Mouse (Mus musculus) T-helper 1 cell (primary cell): Measurements from ENCODE around the gene Lrig1.

Experiments used
- in situ Hi-C: fragments of 300-600 bp; cut with MboI, MseI; formaldehyde crosslinking; loops from one replicate; pipeline ENCODE4 v1.15.1; 2025; ENCODE audit warnings: high pct_unique_total_duplicates

Lrig1 gene

DNA sequence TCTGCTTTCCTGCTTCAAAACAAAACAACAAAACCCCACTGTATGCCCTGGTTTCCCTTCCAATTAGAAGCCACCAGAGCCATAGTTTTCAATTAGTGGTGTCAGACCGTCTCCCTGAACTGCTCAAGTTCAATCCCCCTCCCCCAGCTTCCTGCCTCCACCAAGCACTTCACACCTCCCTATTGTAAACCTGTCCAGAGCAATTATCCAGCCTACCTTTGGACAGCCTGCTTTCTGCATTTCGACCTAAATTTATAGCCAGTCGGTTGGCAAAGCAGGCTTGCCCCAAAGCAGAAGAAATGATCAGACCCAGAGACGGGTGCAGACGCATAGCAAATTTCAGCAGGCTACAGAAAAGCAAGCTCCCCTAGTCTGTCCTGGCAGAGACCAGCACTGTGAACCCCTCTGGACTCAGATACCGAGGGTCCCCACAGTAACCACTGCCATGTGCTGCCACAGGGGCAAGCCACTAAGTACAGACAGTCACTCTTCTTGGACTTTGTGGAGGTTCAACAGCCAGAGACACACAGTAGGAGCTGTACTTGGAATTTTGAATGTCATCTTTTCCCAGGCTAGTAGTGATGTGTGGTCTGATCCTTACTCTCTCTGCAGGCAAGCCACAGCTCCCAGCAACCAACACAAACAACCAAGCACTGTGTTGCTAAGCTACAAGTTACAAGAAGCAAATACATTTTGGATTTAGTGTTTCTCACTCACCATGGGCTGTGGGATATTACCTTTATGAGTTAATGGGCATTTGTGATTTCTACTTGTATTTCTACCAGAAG, 21.4 kb downstream of the Lrig1 start:
- in situ Hi-C loops, result no loop called here

DNA sequence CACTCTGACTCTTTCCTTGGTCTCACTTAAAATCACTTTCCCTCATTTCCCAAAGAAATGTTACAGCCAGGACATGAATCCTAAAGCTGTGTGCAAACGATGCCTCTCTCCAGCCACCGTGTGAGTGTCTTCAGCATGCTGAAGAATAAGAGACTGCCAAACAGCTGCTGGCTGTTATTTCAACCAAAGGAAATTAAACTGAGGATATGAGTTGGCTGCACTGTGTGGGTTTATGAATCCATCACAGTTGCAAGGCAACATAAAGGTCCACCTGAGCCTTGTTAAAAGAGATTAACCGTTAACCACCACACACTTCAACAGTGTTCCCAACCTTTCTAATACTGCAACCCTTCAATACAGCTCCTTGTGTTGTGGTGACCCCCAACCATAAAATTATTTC, 22.5 kb downstream of the Lrig1 start:
- in situ Hi-C loops, result no loop called here

DNA sequence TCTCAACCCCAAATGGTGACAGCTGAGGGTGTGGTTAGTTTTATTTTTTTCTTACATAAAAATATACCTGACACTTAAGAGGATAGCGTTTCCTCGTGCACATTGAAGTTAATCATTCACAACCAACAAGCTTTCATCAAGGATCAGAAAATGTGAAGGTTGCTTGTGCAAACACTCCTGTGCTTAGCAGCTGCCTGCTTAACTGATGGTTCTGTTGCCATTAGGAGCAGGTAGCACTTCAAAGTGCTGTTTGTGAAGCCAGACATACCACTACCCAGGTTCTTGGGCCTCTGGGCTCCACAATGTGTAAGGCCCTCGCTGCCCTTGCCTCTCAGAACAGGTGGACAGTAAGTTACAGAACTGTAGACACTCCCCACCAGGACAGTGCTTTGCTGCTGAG, 23.1 kb downstream of the Lrig1 start:
- in situ Hi-C loops, result no loop called here

DNA sequence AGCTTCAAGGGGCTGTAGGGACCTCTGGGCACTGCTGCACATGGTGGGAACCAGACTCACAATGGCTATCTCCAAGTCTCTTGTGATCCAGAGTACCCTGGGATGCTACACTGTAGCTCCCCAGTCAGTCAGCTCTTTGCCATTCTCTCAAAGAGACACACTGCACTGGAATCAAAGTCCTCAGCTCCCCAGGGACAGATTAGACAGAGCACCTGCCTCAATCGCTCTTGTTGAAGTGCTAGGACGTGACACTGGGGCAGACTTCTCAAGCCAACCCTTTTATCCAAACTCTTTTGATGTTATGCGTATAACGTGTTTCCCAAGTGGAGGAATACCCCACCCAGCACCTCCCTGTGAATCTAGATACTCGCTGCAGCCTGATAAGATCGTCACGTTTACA, 23.7 kb downstream of the Lrig1 start:
- in situ Hi-C loops, result no loop called here

DNA sequence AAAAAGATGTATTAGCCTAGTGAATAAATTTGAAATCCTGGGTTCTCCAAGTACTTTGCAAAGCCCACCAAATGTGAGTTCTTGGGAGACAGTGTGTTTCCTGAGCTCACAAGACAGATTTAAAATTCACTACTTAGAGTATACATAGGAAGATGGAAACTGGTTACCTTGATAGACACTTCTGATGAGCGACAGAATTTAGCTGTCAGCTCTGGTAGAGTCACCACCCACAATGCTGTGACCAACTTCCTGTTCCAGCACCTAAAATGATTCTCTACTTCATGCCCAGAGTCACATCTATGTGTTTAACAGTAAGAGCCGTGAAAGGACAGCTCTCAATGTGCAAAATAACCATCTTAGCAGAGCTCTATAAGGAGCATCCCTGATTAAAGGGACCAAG, 27.5 kb downstream of the Lrig1 start:
- in situ Hi-C loops, result no loop called here

DNA sequence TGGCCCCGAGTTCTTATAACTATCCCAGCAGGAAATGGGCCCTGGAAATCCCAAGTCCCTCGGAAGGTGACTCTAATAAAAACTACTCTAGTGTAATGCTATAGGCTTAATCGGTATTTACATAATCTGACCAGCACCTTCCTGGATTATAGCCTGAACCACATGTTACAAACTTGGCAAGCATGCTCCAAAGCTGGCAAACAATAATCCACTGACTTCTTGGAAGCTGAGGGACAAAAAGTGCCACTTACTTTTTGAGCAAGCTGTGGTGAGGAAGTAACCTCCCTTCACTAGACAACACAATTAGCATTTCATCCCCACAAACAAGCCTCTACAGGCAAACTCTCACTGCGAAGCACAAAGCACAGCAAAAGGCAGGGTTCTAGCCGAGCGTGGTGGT, 30.6 kb downstream of the Lrig1 start:
- in situ Hi-C loops, result no loop called here

DNA sequence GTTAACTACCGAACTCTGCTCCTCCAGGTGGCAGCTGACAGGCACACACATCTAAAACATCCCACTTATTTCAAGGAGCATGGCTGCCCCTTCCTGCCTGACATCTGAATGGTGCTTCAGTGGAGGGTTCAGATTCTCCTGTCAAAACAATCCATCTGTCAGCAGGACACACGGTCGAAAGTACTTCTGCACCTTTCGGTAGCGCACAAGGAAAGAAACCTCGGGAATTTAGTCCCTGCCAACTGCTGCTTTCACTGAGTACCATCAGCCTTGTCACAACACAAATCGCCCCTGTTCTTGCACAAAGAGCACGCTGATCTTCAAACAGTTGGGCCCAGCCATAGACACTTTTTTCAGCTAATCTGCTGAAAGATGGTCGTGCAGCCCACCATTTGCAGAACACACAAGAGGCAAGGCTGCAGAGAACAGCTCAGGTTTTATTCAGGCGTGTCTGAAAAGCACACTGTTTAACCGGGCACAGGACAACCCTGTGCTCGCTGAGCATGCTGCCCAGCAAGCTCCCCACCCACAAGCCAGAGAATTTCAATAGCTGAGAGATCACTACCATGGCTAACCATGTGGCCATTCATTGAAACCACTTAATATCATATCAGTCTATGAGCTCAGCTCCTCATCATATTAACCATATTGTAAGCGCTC, 31.6 kb downstream of the Lrig1 start:
- in situ Hi-C loops, result no loop called here

DNA sequence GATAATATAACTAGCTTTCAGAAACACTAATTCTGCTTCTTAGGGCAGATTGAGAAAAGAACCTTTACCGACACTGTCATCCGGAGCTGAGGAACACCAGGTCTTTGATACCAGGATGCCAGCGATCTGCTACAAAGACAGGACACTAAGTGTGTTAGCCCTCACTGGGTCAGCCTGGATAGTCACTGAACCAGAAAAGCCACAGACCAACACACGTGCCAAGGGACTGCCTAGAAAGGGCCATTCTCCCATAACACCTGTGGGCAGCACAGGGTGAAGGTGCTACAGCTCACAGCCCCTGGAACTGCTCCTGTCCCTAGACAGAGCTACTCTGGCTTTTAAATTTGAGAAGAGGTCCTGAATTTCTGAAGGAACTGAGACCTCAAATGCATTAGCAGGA, 32.8 kb downstream of the Lrig1 start:
- in situ Hi-C loops, result no loop called here

DNA sequence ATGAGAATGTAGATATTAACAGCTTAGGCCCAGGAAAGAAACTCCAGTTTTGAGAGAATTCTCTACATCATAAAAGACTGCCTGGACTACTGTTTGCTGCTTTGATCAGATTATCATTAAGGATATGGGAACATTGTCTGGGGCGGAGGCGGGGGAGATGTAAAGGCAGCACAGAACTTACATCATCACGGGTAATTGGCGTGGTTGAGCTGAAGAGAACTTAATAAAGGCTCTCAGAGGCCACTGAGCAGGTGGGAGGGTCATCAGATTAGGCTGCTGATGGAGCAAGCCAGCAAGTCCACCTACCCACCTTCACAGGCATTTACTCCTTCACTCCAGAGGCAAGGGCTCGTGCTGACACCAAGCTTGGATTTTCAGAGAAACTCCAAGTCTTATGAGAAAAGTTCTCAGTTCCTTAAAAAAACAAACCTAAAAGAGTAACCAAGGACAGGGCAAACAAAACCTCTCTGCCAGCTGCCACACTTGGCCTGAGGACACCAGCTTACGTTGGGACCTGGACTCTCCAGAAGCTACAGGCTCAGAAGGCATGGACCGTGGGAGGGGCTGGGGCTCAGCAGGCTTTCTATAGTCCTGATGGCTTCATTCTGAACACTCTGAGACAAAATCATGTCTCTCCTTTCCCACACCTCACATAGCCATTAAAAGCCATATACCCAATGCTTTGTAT, 33.4 kb downstream of the Lrig1 start:
- in situ Hi-C loops, result no loop called here

DNA sequence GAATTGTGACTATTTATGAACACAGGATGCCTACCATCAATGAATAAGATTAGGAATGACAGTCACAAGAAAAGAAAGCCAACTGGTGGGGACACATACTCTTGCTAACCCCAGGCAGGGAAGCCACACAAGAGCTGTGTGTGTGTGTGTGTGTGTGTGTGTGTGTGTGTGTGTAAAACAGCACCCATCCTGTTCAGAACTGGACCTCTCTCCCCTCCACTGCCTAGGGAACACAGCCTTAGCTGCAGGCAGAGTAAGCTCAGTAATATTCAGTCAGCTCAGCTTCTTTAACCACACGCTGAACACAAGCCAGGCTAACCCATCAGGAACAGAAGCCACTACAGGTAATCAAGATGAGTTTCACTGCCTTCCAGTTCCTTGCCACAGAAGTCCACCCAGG, 34.3 kb downstream of the Lrig1 start:
- in situ Hi-C loops, result no loop called here

DNA sequence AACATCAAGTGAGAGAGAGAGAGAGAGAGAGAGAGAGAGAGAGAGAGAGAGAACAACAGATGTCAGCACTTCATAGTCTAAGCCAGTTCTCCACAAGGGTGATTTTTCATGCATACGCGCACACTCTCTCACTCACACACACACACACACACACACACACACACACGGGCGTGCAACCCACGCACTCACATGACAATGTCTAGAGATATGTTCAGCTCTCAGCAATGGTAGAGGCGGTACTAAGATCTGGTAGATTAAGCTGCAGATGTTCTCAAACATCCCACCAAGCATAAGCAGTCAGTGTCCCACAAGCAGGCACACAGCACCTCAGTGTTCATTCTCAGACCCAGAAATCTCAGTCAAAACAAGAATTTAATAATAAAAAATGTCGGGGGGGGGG, 34.7 kb downstream of the Lrig1 start:
- in situ Hi-C loops, result no loop called here

DNA sequence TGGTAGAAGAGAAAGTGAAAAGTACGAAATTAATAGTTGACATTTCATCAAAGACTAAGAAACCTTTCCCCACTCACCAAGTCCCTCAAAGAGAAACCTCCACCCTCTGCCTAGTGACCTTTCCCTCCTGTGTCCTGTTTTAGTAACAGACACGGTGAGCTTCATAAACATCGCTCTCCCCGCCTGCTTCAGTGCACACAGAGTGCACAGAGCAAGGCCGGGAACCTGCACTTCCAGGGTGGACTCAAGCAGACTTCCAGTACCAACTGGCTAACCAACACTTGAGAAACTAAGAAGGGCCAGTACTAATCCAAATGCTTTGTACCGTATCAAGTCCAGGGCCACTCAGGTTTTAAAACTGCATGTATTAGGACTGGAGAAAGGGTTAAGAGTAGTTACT, 36.0 kb downstream of the Lrig1 start:
- in situ Hi-C loops, result no loop called here

DNA sequence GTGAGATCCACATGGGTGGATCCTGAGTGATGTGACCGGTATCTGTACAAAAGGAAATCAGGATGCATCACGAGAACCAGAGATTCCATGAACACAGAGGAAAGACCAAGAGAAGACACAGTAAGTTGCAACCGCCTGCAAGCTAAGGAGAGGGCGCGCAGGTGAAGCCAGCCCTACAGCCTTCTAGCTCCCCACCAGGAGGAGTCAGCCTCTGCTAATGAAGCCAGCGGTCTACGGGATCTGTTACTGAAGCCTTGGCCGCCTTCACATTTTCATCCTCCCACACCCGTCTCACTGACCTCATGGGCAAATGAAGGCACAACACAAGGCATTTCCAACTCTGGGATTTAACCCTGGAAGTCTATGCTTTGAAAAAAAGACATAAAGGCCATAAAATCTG, 38.0 kb downstream of the Lrig1 start:
- in situ Hi-C loops, result no loop called here

DNA sequence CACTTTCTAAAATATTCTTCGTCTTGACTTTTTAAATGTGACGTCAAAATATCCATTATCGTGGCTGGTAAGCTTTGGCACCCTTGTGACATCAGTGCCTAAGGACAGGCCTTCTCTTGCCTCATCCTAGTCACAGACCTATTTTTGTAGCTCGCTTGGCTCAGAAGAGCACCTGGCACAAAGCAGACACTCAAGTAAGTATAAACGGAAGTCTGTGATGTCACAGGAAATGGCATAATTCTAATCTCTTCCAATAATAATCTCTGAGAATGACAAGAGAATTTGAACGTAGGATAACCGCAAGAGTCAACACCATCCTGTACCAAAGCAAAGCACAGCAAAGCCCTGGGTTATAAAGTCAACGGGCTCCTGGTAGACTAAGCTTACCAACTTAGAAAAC, 38.6 kb downstream of the Lrig1 start:
- in situ Hi-C loops, result no loop called here

DNA sequence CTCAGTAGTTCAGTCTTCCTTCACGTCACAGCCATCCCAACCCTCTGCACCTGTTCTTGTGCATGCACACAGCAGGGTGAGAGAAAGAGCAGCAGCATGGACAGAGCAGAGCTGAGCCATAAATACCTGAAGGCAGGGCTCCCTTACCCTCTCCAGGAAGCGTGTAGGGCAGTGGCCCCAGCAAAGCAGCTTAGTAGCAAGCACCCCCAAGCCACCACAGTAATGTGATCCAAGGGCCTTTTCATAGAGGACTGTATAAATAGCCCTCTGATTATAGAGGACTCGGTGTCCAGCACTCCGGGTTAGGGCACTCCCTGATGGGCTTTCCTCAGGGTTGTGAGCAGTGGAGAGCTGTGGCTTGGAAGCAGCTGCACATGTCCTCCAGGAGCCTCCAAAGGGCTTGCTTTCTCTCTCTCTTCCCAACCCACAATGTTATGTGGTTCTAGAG, 40.0 kb downstream of the Lrig1 start:
- in situ Hi-C loops, result no loop called here

DNA sequence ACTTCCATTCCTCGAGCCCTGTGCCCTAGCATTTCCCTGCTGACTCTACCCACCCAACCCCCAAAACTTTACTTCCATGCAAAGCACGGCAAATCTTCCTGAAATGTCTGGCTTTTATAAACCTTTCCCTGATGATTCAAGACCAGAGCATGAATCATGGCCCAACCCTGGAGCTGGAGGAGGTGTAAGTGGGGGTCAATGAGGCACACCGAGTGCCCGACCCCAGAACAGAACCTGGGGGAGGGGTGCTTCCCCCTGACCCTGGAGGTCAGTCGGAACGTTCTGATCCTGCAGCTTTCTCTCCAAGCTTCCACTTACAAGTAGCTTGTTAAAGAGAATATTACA, 41.9 kb downstream of the Lrig1 start:
- in situ Hi-C loops, result no loop called here

DNA sequence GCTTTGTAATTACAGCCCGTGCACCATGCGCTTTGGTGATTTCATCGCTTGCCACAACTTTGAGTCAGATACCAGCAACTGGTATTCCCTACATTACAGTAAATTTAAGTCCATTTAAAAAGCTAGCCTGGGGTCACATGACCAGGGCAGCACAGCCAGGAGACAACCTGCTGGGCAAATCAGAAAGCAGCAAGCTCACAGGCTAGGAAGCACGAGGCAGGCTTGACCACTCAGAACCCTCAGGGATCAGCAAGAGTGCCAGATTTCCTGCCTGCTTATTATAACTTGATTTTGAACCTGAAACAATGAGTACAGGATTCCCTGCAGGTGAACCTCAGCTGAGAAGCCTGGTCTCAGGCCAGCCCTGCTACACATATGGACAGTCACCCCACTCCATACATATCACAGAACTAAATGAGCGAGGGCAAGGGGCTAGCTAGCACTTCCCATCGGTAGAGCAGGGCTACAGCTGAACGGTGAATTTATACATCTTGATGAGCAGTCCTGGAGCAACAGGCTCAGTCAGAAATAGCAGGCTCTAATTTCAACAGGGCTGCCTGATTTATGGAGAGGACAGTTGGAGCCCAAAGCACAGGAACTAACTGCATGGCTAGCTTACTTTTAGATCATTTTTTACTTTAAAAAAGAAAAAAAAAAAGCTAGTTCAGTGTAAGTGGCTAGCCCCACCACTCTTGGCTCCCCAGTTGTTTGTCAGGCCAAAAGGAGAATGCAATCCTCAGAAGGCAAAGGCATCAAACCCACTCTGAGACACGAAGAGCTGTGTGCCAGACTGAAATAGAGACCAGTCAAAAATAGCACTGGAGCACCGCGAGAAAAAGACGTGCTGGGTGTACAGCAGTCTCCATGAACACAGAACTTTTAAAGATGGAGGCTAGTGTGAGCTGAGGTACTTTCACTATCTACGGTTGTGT, 42.5 kb downstream of the Lrig1 start:
- in situ Hi-C loops, result no loop called here

DNA sequence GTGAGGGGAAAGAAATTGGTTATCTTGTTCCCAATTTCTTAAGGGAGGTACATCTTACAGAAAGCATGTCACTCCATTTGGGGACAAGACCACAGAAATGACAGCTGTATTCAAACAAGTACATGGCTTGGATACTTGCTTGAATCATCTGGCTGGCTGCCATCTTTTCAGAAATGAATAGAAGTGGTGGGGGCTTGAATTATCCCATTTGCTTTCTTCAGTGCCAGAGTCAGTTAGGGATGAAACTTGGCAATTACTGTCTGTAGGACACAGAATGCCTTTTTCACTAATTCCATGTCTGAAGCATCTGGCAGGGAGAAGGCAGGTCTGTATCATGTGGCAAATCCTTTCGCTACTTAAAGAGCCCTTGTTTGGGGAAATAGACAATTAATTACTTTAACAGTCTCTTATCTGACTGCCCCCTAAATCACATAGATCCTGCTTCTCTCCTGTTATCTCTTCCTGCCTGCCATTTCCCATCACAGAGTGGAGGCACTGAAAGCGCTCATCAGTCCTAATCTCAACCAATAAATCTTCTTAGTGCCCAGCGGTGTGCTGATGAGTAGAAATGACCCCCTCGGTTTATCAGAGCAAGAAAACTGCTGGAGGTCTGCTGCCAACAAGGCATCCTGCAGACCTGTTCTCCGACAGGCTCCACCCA, 44.0 kb downstream of the Lrig1 start:
- in situ Hi-C loops, result no loop called here

DNA sequence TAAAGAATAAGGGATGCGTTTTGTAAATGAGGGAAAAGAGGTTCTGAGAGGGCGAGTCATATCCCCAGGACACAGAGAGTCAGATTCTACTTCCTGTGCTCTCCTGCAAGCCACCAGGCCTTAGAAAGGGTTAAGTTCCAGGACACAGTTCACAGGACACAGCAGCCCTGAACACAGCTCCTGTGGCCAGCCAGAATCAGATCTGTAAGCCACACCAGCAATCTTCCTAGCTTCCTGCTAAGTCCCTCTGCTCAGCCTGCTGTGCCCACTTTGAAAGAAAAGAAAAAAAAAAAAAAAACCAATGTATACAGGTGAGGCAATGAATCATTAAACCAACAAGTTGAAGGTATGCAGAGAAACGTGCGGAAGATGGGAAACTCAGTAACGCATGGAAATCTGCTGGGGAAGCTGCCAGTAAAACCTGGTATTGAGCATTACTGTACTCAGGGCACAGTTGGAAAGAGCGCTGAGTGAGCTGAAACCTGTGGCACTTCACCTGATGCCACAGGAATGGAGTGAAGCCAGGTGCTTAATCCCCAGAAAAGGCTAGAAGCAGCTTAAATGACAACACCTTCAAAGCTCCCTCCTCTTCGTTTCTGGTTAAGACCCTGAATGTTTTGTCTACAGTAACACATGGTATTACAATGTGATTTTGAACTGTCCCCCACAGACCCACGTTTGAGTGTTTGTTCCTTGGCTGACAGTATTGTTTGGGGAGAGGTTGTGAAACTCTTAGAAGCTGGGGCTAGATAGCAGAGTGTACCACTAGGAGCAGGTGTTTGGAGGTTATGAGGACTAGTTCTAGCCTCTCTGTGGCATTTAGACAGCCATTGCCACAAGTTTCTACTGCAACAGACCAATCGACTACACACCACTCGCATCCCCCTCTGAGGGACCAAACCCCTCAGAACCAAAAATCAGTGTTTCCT, 46.3 kb downstream of the Lrig1 start:
- in situ Hi-C loops, result no loop called here

DNA sequence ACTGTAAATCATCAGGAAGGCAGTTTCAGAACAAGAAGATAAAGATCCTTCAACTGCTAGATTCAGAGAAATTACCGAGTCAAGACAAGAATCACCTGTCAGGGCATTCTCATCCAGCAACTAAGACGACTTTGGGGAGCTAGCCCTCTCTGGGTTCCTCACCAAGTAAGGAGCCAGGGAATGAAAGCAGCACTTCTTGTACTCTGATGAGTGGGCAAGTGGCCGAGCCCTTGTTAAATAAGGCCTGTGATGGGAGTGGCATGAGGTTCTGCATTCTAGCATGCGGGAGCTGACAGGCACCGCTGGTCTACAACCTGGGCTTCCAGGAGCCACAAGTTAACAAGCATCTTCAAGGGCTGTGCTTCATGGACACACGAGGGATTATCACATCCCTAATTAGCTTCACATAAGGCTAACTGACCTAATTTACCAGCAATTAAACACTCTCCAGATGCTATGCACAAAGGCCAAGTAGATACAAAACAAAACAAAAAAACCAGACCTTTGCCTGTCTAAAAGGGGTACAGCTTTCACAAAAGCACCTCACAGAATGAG, 47.2 kb downstream of the Lrig1 start:
- in situ Hi-C loops, result no loop called here
